Mouse (Mus musculus): Measurements from ENCODE around the gene Asic2.

- TF ChIP-seq MAX (IDR thresholded peaks at IDR 0.05; ENCODE audit: low read length) (no peak), POLR2A (IDR thresholded peaks at IDR 0.05; ENCODE audit: control insufficient read depth in 1 of 2, insufficient read depth in 1 of 2, low read depth in 1 of 2, low read length in 2 of 2, poor library complexity in 1 of 2) (no peak), TCF12 (IDR thresholded peaks at IDR 0.05; ENCODE audit: low read depth, low read length) (no peak), CTCF (IDR thresholded peaks at IDR 0.05 in 2 of 3, conservative IDR thresholded peaks at IDR 0.05 in 1 of 3; ENCODE audit: control insufficient read depth in 1 of 3, insufficient read depth in 1 of 3, low read depth in 2 of 3, low read length in 3 of 3, poor library complexity in 1 of 3, severe bottlenecking in 1 of 3) (no peak), ZNF384 (IDR thresholded peaks at IDR 0.05; ENCODE audit: low read depth, low read length) (no peak), EP300 (IDR thresholded peaks at IDR 0.05; ENCODE audit: low read depth in 1 of 2, low read length in 2 of 2) (no peak), POLR2AphosphoS5 (IDR thresholded peaks at IDR 0.05; ENCODE audit: borderline replicate concordance, low read depth, low read length) (no peak), GATA1 (IDR thresholded peaks at IDR 0.05; ENCODE audit: low read depth, low read length) (no peak), ZMIZ1 (IDR thresholded peaks at IDR 0.05; ENCODE audit: low read depth, low read length) (no peak), TAL1 (IDR thresholded peaks at IDR 0.05; ENCODE audit: low read length) (no peak), ETS1 (IDR thresholded peaks at IDR 0.05; ENCODE audit: low read depth, low read length) (no peak), NRF1 (IDR thresholded peaks at IDR 0.05; ENCODE audit: insufficient read depth, low read depth, low read length, poor library complexity, severe bottlenecking) (no peak)
Measured at GRCm38 (mm10) chr11:80882229-80882810, 1085.9 kb downstream of the Asic2 start.
